Mouse (Mus musculus): ENCODE results near the gene Slc38a8. TPM values are rescaled to one million over a fixed set of nuclear protein-coding genes. Genes with fewer than 3 reads are reported as not detected.

The Slc38a8 gene
- polyA plus RNA-seq, 1 experiment from 2014 or later = 0.17 TPM

DNA sequence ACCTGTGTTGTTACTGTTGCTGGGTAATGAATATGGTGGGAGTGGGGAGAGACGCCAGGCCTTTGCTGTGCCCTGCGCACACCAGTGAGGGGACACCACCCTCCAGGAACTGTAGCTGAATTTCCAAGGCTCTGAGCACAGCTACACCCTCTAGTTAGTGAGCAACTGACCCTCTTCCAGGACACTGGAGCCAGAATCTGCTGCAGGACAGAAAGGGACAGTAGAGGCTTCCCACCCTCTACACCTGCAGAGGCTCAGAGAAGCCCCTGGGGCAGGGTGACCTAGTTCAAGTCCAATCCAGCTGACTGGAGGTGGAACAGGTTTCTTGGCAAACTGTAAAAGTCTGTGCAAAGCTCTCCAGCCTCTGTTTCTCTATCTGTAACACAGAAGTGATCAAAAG lies 62.1 kb downstream of the Slc38a8 start:
- ATAC-seq (ENCODE audit: low read depth) (no peak), DNase-seq (ENCODE audit: low spot score) (no peak)
- H3K4me3 ChIP-seq (ENCODE audit: low read depth, low read length) = no peak overlapping the region
- H3K27ac ChIP-seq (replicated peaks; ENCODE audit: low read depth, low read length) = no peak overlapping the region; the same call in 1 of the 2 replicates
- H3K9ac ChIP-seq (ENCODE audit: low read depth, low read length) = no peak overlapping the region
- H3K9me3 ChIP-seq (ENCODE audit: control insufficient read depth, low read length) = no peaks in the 10 kb centered on the region
- WGBS = 92% methylated on average over 2 of the region's 2 CpGs
- H3K36me3 ChIP-seq (ENCODE audit: control insufficient read depth, insufficient read depth, low read length) = no peaks in the 10 kb centered on the region
- H3K4me2 ChIP-seq (ENCODE audit: low read depth, low read length) = no peak overlapping the region
- peaks cover 9% of the 10 kb centered on the region for H3K4me1 ChIP-seq (ENCODE audit: control insufficient read depth, insufficient read depth, low read length)
- no peaks in the 10 kb centered on the region for H3K27me3 ChIP-seq (replicated peaks; ENCODE audit: control insufficient read depth, insufficient read depth, low read length)

DNA sequence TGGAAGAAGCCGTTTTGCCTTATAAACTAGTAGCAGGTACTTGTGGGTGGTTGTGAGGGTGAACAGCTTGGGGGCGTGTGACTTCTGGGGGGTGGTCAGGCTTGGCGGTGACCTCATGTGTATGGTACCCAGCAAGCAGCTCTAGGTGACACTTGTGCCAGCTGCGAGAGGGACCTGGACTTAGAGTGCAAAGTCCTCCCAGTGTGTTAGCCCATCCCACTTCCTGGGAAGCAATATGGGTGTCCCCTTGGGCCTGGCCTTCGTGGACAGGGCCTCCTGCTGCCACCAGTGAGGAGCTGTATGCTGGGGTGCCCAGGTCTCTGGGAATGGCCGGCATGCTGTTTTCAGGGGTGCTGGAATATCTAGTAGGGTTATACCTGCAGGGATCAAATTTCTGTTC lies 62.6 kb downstream of the Slc38a8 start:
- no peaks in the 10 kb centered on the region for H3K9me3 ChIP-seq (ENCODE audit: control insufficient read depth, low read length)
- no peaks in the 10 kb centered on the region for H3K36me3 ChIP-seq (ENCODE audit: control insufficient read depth, insufficient read depth, low read length)
- H3K9ac ChIP-seq (ENCODE audit: low read depth, low read length) = no peak overlapping the region
- H3K27me3 ChIP-seq (replicated peaks; ENCODE audit: control insufficient read depth, insufficient read depth, low read length) = no peaks in the 10 kb centered on the region
- no peak for ATAC-seq (ENCODE audit: low read depth)
- H3K4me1 ChIP-seq (ENCODE audit: control insufficient read depth, insufficient read depth, low read length) = peaks cover 9% of the 10 kb centered on the region
- H3K4me2 ChIP-seq (ENCODE audit: low read depth, low read length) = no peak overlapping the region
- H3K27ac ChIP-seq (replicated peaks; ENCODE audit: low read depth, low read length) = no peak overlapping the region
- WGBS = 76% methylated on average over 6 of the region's 6 CpGs
- DNase-seq (ENCODE audit: low spot score) = no peak
- no peak overlapping the region for H3K4me3 ChIP-seq (ENCODE audit: low read depth, low read length)

DNA sequence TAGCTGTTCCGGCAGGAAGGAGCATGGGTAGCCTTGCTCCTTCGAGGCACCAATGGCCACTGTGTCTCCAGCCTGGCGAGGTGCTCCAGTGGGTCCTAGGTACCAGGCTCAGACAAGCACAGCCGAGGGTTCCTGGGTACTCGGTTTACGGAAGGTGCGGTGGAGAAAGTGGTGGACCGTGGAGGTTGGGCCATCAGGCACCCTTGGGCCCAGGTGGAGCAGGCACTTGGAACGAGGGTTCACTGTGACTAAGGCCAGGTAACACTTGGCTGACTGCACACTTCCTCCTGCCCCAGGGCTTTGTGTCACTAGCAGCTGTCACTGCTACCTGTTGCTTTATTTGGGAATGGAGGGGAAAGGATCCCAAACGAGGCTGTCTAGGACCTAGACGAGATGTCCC lies 64.0 kb downstream of the Slc38a8 start:
- 0 out of 2 replicates have a peak overlapping the region, but pooled peaks have one; percentile 7 for H3K4me3 ChIP-seq (ENCODE audit: low read depth, low read length)
- WGBS = 63% methylated on average over 10 of the region's 11 CpGs
- peaks cover 9% of the 10 kb centered on the region for H3K4me1 ChIP-seq (ENCODE audit: control insufficient read depth, insufficient read depth, low read length)
- no peaks in the 10 kb centered on the region for H3K27me3 ChIP-seq (replicated peaks; ENCODE audit: control insufficient read depth, insufficient read depth, low read length)
- no peak for ATAC-seq (ENCODE audit: low read depth)
- no peak overlapping the region for H3K27ac ChIP-seq (replicated peaks; ENCODE audit: low read depth, low read length)
- H3K9me3 ChIP-seq (ENCODE audit: control insufficient read depth, low read length) = no peaks in the 10 kb centered on the region
- no peak for DNase-seq (ENCODE audit: low spot score)
- no peak overlapping the region for H3K4me2 ChIP-seq (ENCODE audit: low read depth, low read length)
- H3K9ac ChIP-seq (ENCODE audit: low read depth, low read length) = no peak overlapping the region
- H3K36me3 ChIP-seq (ENCODE audit: control insufficient read depth, insufficient read depth, low read length) = no peaks in the 10 kb centered on the region

GRCm38 (mm10) chr8:119436933-119437332 lies 64.6 kb downstream of the Slc38a8 start:
- Histone ChIP-seq H3K4me3 (ENCODE audit: low read depth, low read length) (0 out of 2 replicates have a peak overlapping the region, but pooled peaks have one; percentile 7), H3K9ac (ENCODE audit: low read depth, low read length) (no peak overlapping the region)

GRCm38 (mm10) chr8:119436331-119436730 lies 65.2 kb downstream of the Slc38a8 start:
- H3K4me3 ChIP-seq (ENCODE audit: low read depth, low read length) = no peak overlapping the region
- peaks cover 9% of the 10 kb centered on the region for H3K4me1 ChIP-seq (ENCODE audit: control insufficient read depth, insufficient read depth, low read length)
- H3K9me3 ChIP-seq (ENCODE audit: control insufficient read depth, low read length) = no peaks in the 10 kb centered on the region
- ATAC-seq (ENCODE audit: low read depth) (no peak), DNase-seq (ENCODE audit: low spot score) (no peak)
- H3K4me2 ChIP-seq (ENCODE audit: low read depth, low read length) = no peak overlapping the region
- no peak overlapping the region for H3K27ac ChIP-seq (replicated peaks; ENCODE audit: low read depth, low read length)
- H3K36me3 ChIP-seq (ENCODE audit: control insufficient read depth, insufficient read depth, low read length) = no peaks in the 10 kb centered on the region
- no peaks in the 10 kb centered on the region for H3K27me3 ChIP-seq (replicated peaks; ENCODE audit: control insufficient read depth, insufficient read depth, low read length)
- no peak overlapping the region for H3K9ac ChIP-seq (ENCODE audit: low read depth, low read length)
- WGBS = 86% methylated on average over 10 of the region's 10 CpGs

More at GRCm38 (mm10) chr8:119436933-119437332, 64.6 kb downstream of the Slc38a8 start:
- Histone ChIP-seq H3K36me3 (ENCODE audit: control insufficient read depth, insufficient read depth, low read length) (no peaks in the 10 kb centered on the region), H3K9me3 (ENCODE audit: control insufficient read depth, low read length) (no peaks in the 10 kb centered on the region), H3K4me1 (ENCODE audit: control insufficient read depth, insufficient read depth, low read length) (peaks cover 9% of the 10 kb centered on the region), H3K27me3 (replicated peaks; ENCODE audit: control insufficient read depth, insufficient read depth, low read length) (no peaks in the 10 kb centered on the region), H3K4me2 (ENCODE audit: low read depth, low read length) (no peak overlapping the region), H3K27ac (replicated peaks; ENCODE audit: low read depth, low read length) (no peak overlapping the region)
- DNase-seq (ENCODE audit: low spot score) (peak; percentile 39), ATAC-seq (ENCODE audit: low read depth) (no peak)
- WGBS = 16% methylated on average over 9 of the region's 9 CpGs

GRCm38 (mm10) chr8:119435527-119435926 lies 66.0 kb downstream of the Slc38a8 start:
- 82% methylated on average over 7 of the region's 7 CpGs for WGBS
- H3K4me2 ChIP-seq (ENCODE audit: low read depth, low read length) = no peak overlapping the region
- H3K9me3 ChIP-seq (ENCODE audit: control insufficient read depth, low read length) = no peaks in the 10 kb centered on the region
- no peak overlapping the region for H3K27ac ChIP-seq (replicated peaks; ENCODE audit: low read depth, low read length)
- H3K9ac ChIP-seq (ENCODE audit: low read depth, low read length) = no peak overlapping the region
- DNase-seq (ENCODE audit: low spot score) = no peak
- no peak for ATAC-seq (ENCODE audit: low read depth)
- H3K36me3 ChIP-seq (ENCODE audit: control insufficient read depth, insufficient read depth, low read length) = no peaks in the 10 kb centered on the region
- H3K27me3 ChIP-seq (replicated peaks; ENCODE audit: control insufficient read depth, insufficient read depth, low read length) = no peaks in the 10 kb centered on the region
- H3K4me3 ChIP-seq (ENCODE audit: low read depth, low read length) = no peak overlapping the region
- peaks cover 3% of the 10 kb centered on the region for H3K4me1 ChIP-seq (ENCODE audit: control insufficient read depth, insufficient read depth, low read length)

GRCm38 (mm10) chr8:119434569-119434968 lies 66.9 kb downstream of the Slc38a8 start:
- DNase-seq (ENCODE audit: low spot score) = no peak

GRCm38 (mm10) chr8:119433582-119434174 lies 67.8 kb downstream of the Slc38a8 start, which contains the start of gene Osgin1:
Gene Osgin1 (plus strand): TSS chr8:119434124.
- Histone ChIP-seq H3K27me3 (replicated peaks; ENCODE audit: control insufficient read depth, insufficient read depth, low read length) (no peaks in the 10 kb centered on the region), H3K36me3 (ENCODE audit: control insufficient read depth, insufficient read depth, low read length) (no peaks in the 10 kb centered on the region), H3K4me1 (ENCODE audit: control insufficient read depth, insufficient read depth, low read length) (peaks cover 1% of the 10 kb centered on the region; the same call in 1 of the 2 replicates), H3K4me3 (ENCODE audit: low read depth, low read length) (no peak within 1 kb of the TSS), H3K27ac (replicated peaks; ENCODE audit: low read depth, low read length) (no peak within 1 kb of the TSS), H3K9ac (ENCODE audit: low read depth, low read length) (no peak within 1 kb of the TSS), H3K4me2 (ENCODE audit: low read depth, low read length) (no peak within 1 kb of the TSS), H3K9me3 (ENCODE audit: control insufficient read depth, low read length) (no peaks in the 10 kb centered on the region)
- WGBS = 92% methylated on average over 13 of the region's 13 CpGs
- ATAC-seq (ENCODE audit: low read depth) (no peak), DNase-seq (ENCODE audit: low spot score) (no peak)

More at GRCm38 (mm10) chr8:119434569-119434968, 66.9 kb downstream of the Slc38a8 start:
- Histone ChIP-seq H3K4me3 (ENCODE audit: low read depth, low read length) (no peak overlapping the region), H3K27ac (replicated peaks; ENCODE audit: low read depth, low read length) (no peak overlapping the region), H3K4me1 (ENCODE audit: control insufficient read depth, insufficient read depth, low read length) (no peaks in the 10 kb centered on the region; the same call in 1 of the 2 replicates), H3K4me2 (ENCODE audit: low read depth, low read length) (no peak overlapping the region), H3K27me3 (replicated peaks; ENCODE audit: control insufficient read depth, insufficient read depth, low read length) (no peaks in the 10 kb centered on the region), H3K9me3 (ENCODE audit: control insufficient read depth, low read length) (no peaks in the 10 kb centered on the region), H3K9ac (ENCODE audit: low read depth, low read length) (no peak overlapping the region), H3K36me3 (ENCODE audit: control insufficient read depth, insufficient read depth, low read length) (no peaks in the 10 kb centered on the region)
- no peak for ATAC-seq (ENCODE audit: low read depth)
- 78% methylated on average over 6 of the region's 6 CpGs for WGBS

DNA sequence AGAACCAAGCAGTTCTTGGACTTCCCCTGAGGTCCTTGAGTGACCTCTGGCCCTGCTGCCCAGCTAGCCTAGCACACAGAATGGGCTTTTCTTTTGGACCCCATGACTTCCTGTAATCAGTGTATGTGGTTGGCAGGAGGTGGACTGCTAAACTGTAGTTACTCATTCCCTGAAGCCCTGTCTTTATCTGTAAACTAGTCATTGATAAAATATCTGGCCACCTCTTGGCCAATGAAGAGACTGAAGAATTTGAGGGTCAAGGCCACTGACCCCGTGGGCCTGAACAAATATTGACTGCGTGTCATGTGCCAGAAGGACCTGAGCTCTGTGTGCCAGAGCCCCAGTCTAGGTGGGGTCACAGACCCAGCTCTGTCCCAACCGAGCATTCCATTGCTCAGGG lies 69.1 kb downstream of the Slc38a8 start:
- no peaks in the 10 kb centered on the region for H3K27me3 ChIP-seq (replicated peaks; ENCODE audit: control insufficient read depth, insufficient read depth, low read length)
- no peak overlapping the region for H3K4me2 ChIP-seq (ENCODE audit: low read depth, low read length)
- no peak overlapping the region for H3K4me3 ChIP-seq (ENCODE audit: low read depth, low read length)
- ATAC-seq (ENCODE audit: low read depth) (no peak), DNase-seq (ENCODE audit: low spot score) (no peak)
- no peak overlapping the region for H3K9ac ChIP-seq (ENCODE audit: low read depth, low read length)
- no peaks in the 10 kb centered on the region for H3K36me3 ChIP-seq (ENCODE audit: control insufficient read depth, insufficient read depth, low read length)
- no peaks in the 10 kb centered on the region for H3K9me3 ChIP-seq (ENCODE audit: control insufficient read depth, low read length)
- peaks cover 5% of the 10 kb centered on the region for H3K4me1 ChIP-seq (ENCODE audit: control insufficient read depth, insufficient read depth, low read length)
- H3K27ac ChIP-seq (replicated peaks; ENCODE audit: low read depth, low read length) = no peak overlapping the region
- 33% methylated on average over 3 of the region's 3 CpGs for WGBS

All from embryonic facial prominence, embryonic 14.5 days (tissue).